17 mouse cellular contexts compared by ENCODE assay signal in genomic region chr4:126090848-126091124, GRCm38 (mm10). TPM values are rescaled to one million over a fixed set of nuclear protein-coding genes. Genes with fewer than 3 reads are reported as not detected.
"Had no signal": no experiment of that assay in that cellular context is flagged by ENCODE, and none has a peak within 500 bp of the region (broad histone marks: within the 10 kb centered on the region; RNA-seq: fewer than 3 reads in every experiment).

No protein-coding gene starts in this region.

- H3K4me2 ChIP-seq: liver, embryonic 13.5 days; liver, embryonic 15.5 days; lung, embryonic 14.5 days; neural tube, embryonic 13.5 days; neural tube, embryonic 15.5 days had no signal

- DNase-seq: liver, embryonic 13.5 days; lung, adult 18-20 months; lung, embryonic 14.5 days; lung, postnatal 10 days; lung, postnatal 4 days; midbrain, embryonic 14.5 days; retina, postnatal 1 day; right cerebral cortex, adult 18-20 months; right cerebral cortex, postnatal 25 days; right cerebral cortex, postnatal 4 days had no signal

- H3K4me3 ChIP-seq: liver, embryonic 13.5 days; liver, embryonic 15.5 days; midbrain, embryonic 10.5 days; myocyte; neural tube, embryonic 13.5 days; neural tube, embryonic 15.5 days had no signal

- ATAC-seq: midbrain, embryonic 16.5 days had no signal

- H3K4me1 ChIP-seq: midbrain, embryonic 10.5 days; neural tube, embryonic 15.5 days had no signal

- H3K36me3 ChIP-seq: liver, embryonic 13.5 days; liver, embryonic 15.5 days had no signal

- H3K27ac ChIP-seq: liver, embryonic 13.5 days; liver, embryonic 15.5 days; midbrain, embryonic 10.5 days; neural tube, embryonic 13.5 days; neural tube, embryonic 15.5 days had no signal

- H3K27me3 ChIP-seq: liver, embryonic 13.5 days; liver, embryonic 15.5 days; neural tube, embryonic 13.5 days; neural tube, embryonic 15.5 days had no signal

- H3K9ac ChIP-seq: liver, embryonic 15.5 days; lung, embryonic 14.5 days; neural tube, embryonic 13.5 days; neural tube, embryonic 15.5 days had no signal

- H3K9me3 ChIP-seq: liver, embryonic 13.5 days; liver, embryonic 15.5 days; midbrain, embryonic 10.5 days; neural tube, embryonic 13.5 days; neural tube, embryonic 15.5 days had no signal

RNA-seq across cellular contexts. Expression of gene Eva1b, which starts 56.8 kb away (rescaled TPM):
- total RNA-seq: megakaryocyte-erythroid progenitor cell, adult 5-6 weeks had no signal
